Mouse (Mus musculus) C2C12 (cell line): ENCODE data around the gene Cend1. TPM values are rescaled to one million over a fixed set of nuclear protein-coding genes. Genes with fewer than 3 reads are reported as not detected.

Experiments used
- H3K27me3 ChIP-seq: one replicate; pipeline ENCODE4 v1.6.1; 2011; ENCODE audit not compliant: control insufficient read depth, insufficient read depth, insufficient read length
- H3K36me3 ChIP-seq: one replicate; pipeline ENCODE4 v1.6.1; 2011; ENCODE audit not compliant: control insufficient read depth, insufficient read depth
- H3K4me3 ChIP-seq: one replicate; pipeline ENCODE4 v1.5.1; 2011; ENCODE audit warnings: mild to moderate bottlenecking, control low read depth; ENCODE audit not compliant: poor library complexity, insufficient read depth, severe bottlenecking
- H3K79me2 ChIP-seq: one replicate; pipeline ENCODE4 v1.6.1; 2011; ENCODE audit not compliant: control insufficient read depth, insufficient read depth
- H3K79me3 ChIP-seq: one replicate; pipeline ENCODE4 v1.6.1; 2011; ENCODE audit warnings: low read depth, control low read depth
- H3ac ChIP-seq: one replicate; pipeline ENCODE3; 2011; ENCODE audit warnings: low read depth; ENCODE audit not compliant: control insufficient read depth, insufficient read length
- CEBPB ChIP-seq: IDR thresholded peaks from one replicate; pipeline ENCODE4 v1.6.1; 2011; ENCODE audit warnings: low read depth, mild to moderate bottlenecking, control low read depth, moderate library complexity
- CTCF ChIP-seq: IDR thresholded peaks from one replicate; pipeline ENCODE4 v1.5.1; 2011; ENCODE audit not compliant: control insufficient read depth, insufficient read depth, insufficient read length
- FOSL1 ChIP-seq: IDR thresholded peaks from one replicate; pipeline ENCODE4 v1.8.0; 2011; ENCODE audit warnings: mild to moderate bottlenecking, low read length; ENCODE audit not compliant: poor library complexity, insufficient read depth, severe bottlenecking
- MAX ChIP-seq: IDR thresholded peaks from one replicate; pipeline ENCODE4 v1.6.1; 2011; ENCODE audit warnings: mild to moderate bottlenecking, control low read depth
- MYOD1 ChIP-seq: IDR thresholded peaks from one replicate; pipeline ENCODE4 v1.6.1; 2011; ENCODE audit warnings: low read depth; ENCODE audit not compliant: control insufficient read depth, insufficient read length
- MYOG ChIP-seq: IDR thresholded peaks from one replicate; pipeline ENCODE4 v1.6.1; 2011; ENCODE audit not compliant: control insufficient read depth, insufficient read length; ENCODE audit errors: extremely low read depth
- USF1 ChIP-seq: IDR thresholded peaks from one replicate; pipeline ENCODE4 v1.6.1; 2011; ENCODE audit warnings: low read depth, mild to moderate bottlenecking, control low read depth, moderate library complexity
- polyA plus RNA-seq: library from polyadenylated mRNA; unstranded; fragments of >200 nt; fragmentation: generic; extraction: Trizol; gene quantifications from one replicate; pipeline ENCODE4 v1.2.1, GENCODE M21; 2012; ENCODE audit warnings: missing spikeins

The Cend1 gene
- polyA plus RNA-seq, 1 experiment = 2.4 TPM

DNA sequence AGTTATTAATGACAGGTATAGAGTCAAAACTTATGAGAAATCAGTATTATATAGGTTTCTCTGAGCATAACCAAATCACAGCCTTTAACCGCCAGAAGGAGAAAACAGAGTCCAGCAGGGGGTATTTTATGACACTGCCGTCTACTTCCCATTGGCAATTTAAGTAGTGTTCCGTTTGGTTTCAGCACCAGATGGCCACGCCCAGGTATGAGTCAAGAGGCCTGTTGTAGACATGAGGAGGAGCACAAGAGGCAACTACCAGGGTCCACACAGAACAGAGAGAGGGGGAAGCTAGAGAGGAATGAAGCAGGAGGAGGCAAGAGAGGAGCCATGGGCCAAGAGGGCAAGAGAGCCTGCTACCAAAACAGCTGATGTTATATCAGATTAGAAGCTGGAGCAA is 49.7 kb downstream of the Cend1 start:
- Histone ChIP-seq H3K36me3 (no peaks in the 10 kb centered on the region), H3K27me3 (peaks cover 15% of the 10 kb centered on the region), H3K4me3 (no peak overlapping the region), H3K79me3 (no peaks in the 10 kb centered on the region), H3K79me2 (no peaks in the 10 kb centered on the region), H3ac (no peak overlapping the region)
- no peak for TF ChIP-seq MAX
- TF ChIP-seq MYOG = no peak
- no peak for TF ChIP-seq MYOD1
- no peak for TF ChIP-seq USF1
- no peak for TF ChIP-seq CEBPB
- TF ChIP-seq FOSL1 = no peak
- TF ChIP-seq CTCF = no peak

Other genes starting within 250 kb of the Cend1 start
- 181 TPM for gene Hras, start 235.5 kb downstream of the Cend1 start, polyA plus RNA-seq
- gene Lrrc56, start 235.3 kb downstream of the Cend1 start, polyA plus RNA-seq = 0.32 TPM
- gene Lmntd2, start 215.4 kb downstream of the Cend1 start, polyA plus RNA-seq = 0.05 TPM
- gene Rassf7, start 213.6 kb downstream of the Cend1 start, polyA plus RNA-seq = 25.2 TPM
- gene Phrf1, start 200.7 kb downstream of the Cend1 start, polyA plus RNA-seq = 60.2 TPM
- 0.35 TPM for gene Irf7, start 163.0 kb downstream of the Cend1 start, polyA plus RNA-seq
- 0.04 TPM for gene Cdhr5, start 152.7 kb downstream of the Cend1 start, polyA plus RNA-seq
- gene Sct, start 150.4 kb downstream of the Cend1 start, polyA plus RNA-seq = 16.1 TPM
- 0.01 TPM for gene Drd4, start 137.5 kb downstream of the Cend1 start, polyA plus RNA-seq
- 21.4 TPM for gene Deaf1, start 101.8 kb downstream of the Cend1 start, polyA plus RNA-seq
- gene Tmem80, start 101.8 kb downstream of the Cend1 start, polyA plus RNA-seq = 18.9 TPM
- gene Eps8l2, start 90.6 kb downstream of the Cend1 start, polyA plus RNA-seq = 0.67 TPM
- 252 TPM for gene Taldo1, start 37.3 kb downstream of the Cend1 start, polyA plus RNA-seq
- gene Gatd1, start 15.4 kb downstream of the Cend1 start, polyA plus RNA-seq = 14.9 TPM
- gene Slc25a22, start 8.4 kb upstream of the Cend1 start, polyA plus RNA-seq = 16.2 TPM
- gene Pidd1, start 14.5 kb upstream of the Cend1 start, polyA plus RNA-seq = 9.5 TPM
- 4,785 TPM for gene Rplp2, start 17.9 kb upstream of the Cend1 start, polyA plus RNA-seq
- gene Pnpla2, start 25.7 kb upstream of the Cend1 start, polyA plus RNA-seq = 32.8 TPM
- 4.5 TPM for gene Cracr2b, start 31.6 kb upstream of the Cend1 start, polyA plus RNA-seq
- 334 TPM for gene Cd151, start 37.9 kb upstream of the Cend1 start, polyA plus RNA-seq
- gene Polr2l, start 45.6 kb upstream of the Cend1 start, polyA plus RNA-seq = 124 TPM
- gene Tspan4, start 45.7 kb upstream of the Cend1 start, polyA plus RNA-seq = 278 TPM
- gene Chid1, start 110.4 kb upstream of the Cend1 start, polyA plus RNA-seq = 27.4 TPM
- 92.7 TPM for gene Ap2a2, start 132.7 kb upstream of the Cend1 start, polyA plus RNA-seq
- 0.27 TPM for gene Muc6, start 225.8 kb upstream of the Cend1 start, polyA plus RNA-seq